Mouse (Mus musculus) myocyte (in vitro differentiated cells): ENCODE results near the gene Fth1.

Source experiments
- CEBPB ChIP-seq: IDR thresholded peaks from 2 replicates; pipeline ENCODE4 v1.6.1; 2011; ENCODE audit warnings: mild to moderate bottlenecking, moderate library complexity; ENCODE audit not compliant: poor library complexity, insufficient read depth, severe bottlenecking
- E2F4 ChIP-seq: IDR thresholded peaks from one replicate; pipeline ENCODE4 v1.6.1; 2011; ENCODE audit warnings: mild to moderate bottlenecking, control low read depth, moderate library complexity; ENCODE audit not compliant: insufficient read depth
- MAX ChIP-seq: IDR thresholded peaks from one replicate; pipeline ENCODE4 v1.6.1; 2011; ENCODE audit warnings: low read depth, mild to moderate bottlenecking, control low read depth
- MYOD1 ChIP-seq, 3 experiments: IDR thresholded peaks; one replicate each; pipeline ENCODE4 v1.6.1; 2011; ENCODE audit warnings: control low read depth in 2 of 3, low read depth in 2 of 3, mild to moderate bottlenecking in 2 of 3, moderate library complexity in 1 of 3; ENCODE audit not compliant: insufficient read length in 2 of 3, control insufficient read depth in 1 of 3
- MYOG ChIP-seq, 3 experiments: IDR thresholded peaks; one replicate each; pipeline ENCODE4 v1.6.1; 2011; ENCODE audit warnings: control low read depth in 2 of 3, low read depth in 2 of 3, mild to moderate bottlenecking in 2 of 3; ENCODE audit not compliant: insufficient read length in 2 of 3, control insufficient read depth in 1 of 3, insufficient read depth in 1 of 3
- POLR2A ChIP-seq: IDR thresholded peaks from one replicate; pipeline ENCODE4 v1.6.1; 2011; ENCODE audit warnings: low read depth, mild to moderate bottlenecking, control low read depth, moderate library complexity; ENCODE audit not compliant: insufficient read length
- POLR2AphosphoS2 ChIP-seq: IDR thresholded peaks from one replicate; pipeline ENCODE4 v1.6.1; 2011; ENCODE audit warnings: low read depth, control low read depth; ENCODE audit not compliant: insufficient read length
- REST ChIP-seq: IDR thresholded peaks from one replicate; pipeline ENCODE4 v1.6.1; 2011; ENCODE audit warnings: mild to moderate bottlenecking, control low read depth, moderate library complexity; ENCODE audit not compliant: insufficient read depth, insufficient read length
- SRF ChIP-seq: IDR thresholded peaks from one replicate; pipeline ENCODE4 v1.6.1; 2011; ENCODE audit warnings: low read depth; ENCODE audit not compliant: control insufficient read depth, insufficient read length
- TCF12 ChIP-seq: IDR thresholded peaks from one replicate; pipeline ENCODE4 v1.6.1; 2011; ENCODE audit warnings: mild to moderate bottlenecking, control low read depth; ENCODE audit not compliant: poor library complexity, insufficient read depth, severe bottlenecking

DNA sequence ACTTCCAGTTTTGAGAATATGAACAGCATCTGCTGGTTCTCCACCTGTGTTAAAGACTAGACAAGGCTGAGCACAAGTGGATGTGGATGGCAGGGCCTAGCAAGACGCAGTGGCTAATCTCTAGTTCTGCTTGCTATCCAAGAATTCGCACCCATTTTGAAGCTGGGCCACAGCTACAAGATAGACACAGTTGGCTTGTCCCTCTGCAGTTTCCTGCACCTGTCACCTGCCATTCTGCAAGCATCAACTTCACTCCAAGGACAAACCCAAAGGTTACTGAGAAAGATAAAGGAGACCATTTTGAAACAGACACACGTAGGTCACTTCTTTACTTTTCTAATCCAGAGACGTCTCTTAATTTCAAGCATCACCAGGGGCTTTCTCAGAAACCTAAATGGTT is 1.2 kb downstream of the Fth1 start:
- TF ChIP-seq POLR2AphosphoS2, result no peak
- TF ChIP-seq MAX, result no peak
- TF ChIP-seq POLR2A, result no peak
- no peak for TF ChIP-seq E2F4
- no peak for TF ChIP-seq SRF
- no peak for TF ChIP-seq TCF12
- no peak for TF ChIP-seq REST
- peak; percentile 32 to 76 (median 67) for TF ChIP-seq MYOD1 (IDR thresholded peaks at IDR 0.05; ENCODE audit: control insufficient read depth in 1 of 3, insufficient read length in 2 of 3, low read depth in 2 of 3)
- peak in 1 of 3 experiments; percentile 10 for TF ChIP-seq MYOG (IDR thresholded peaks at IDR 0.05; ENCODE audit: control insufficient read depth in 1 of 3, insufficient read depth in 1 of 3, insufficient read length in 2 of 3, low read depth in 2 of 3)
- no peak for TF ChIP-seq CEBPB
